Mouse (Mus musculus) effector memory CD4-positive, alpha-beta T cell, adult 5 months (primary cell): ENCODE measurements around the gene Dync1i2. TPM values are rescaled to one million over a fixed set of nuclear protein-coding genes. Genes with fewer than 3 reads are reported as not detected.

ENCODE experiments used
- polyA plus RNA-seq: library from polyadenylated mRNA; unstranded; fragments of 100-300 nt; shearing (Covaris generic); gene quantifications from one replicate; pipeline ENCODE4 v1.2.1, GENCODE M21; 2017

Dync1i2 gene
- polyA plus RNA-seq: 32.8 TPM

GRCm38 (mm10) chr2:71211591-71212359 lies at the start of gene Dync1i2:
TSS of gene Dync1i2 (plus strand) at chr2:71211706.

Other genes with a start within 250 kb of the Dync1i2 start
- 15.7 TPM for gene Dcaf17, start 156.4 kb upstream of the Dync1i2 start, polyA plus RNA-seq
- gene Mettl8, start 156.1 kb upstream of the Dync1i2 start, polyA plus RNA-seq: 6.9 TPM
- gene Cybrd1, start 93.8 kb upstream of the Dync1i2 start, polyA plus RNA-seq: not detected
- gene Slc25a12, start 156.0 kb downstream of the Dync1i2 start, polyA plus RNA-seq: 63.2 TPM
- 57.0 TPM for gene Hat1, start 177.3 kb downstream of the Dync1i2 start, polyA plus RNA-seq
- gene Metap1d, start 241.6 kb downstream of the Dync1i2 start, polyA plus RNA-seq: 43.2 TPM